Mouse (Mus musculus) intestine, embryonic 14.5 days (tissue): ENCODE measurements around the gene Lingo1. TPM values are rescaled to one million over a fixed set of nuclear protein-coding genes. Genes with fewer than 3 reads are reported as not detected.

Experiments used
- ATAC-seq: fragments of 200-750 bp; cut with Nextera tagmentation; replicated peaks from 2 replicates; pipeline ENCODE4 v1.8.0; 2017; ENCODE audit warnings: low read depth, moderate number of reproducible peaks, moderate TSS enrichment, moderate library complexity; ENCODE audit not compliant: low FRiP score, low TSS enrichment
- DNase-seq: peaks from one replicate; pipeline ENCODE4 v3.0.0-alpha.2; 2018; ENCODE audit warnings: low spot score
- H3K27ac ChIP-seq: fragments of 300-500 bp; sonication (generic); 2 replicates; pipeline ENCODE4 v1.5.1; 2014; ENCODE audit warnings: low read depth, mild to moderate bottlenecking, control low read depth
- H3K27me3 ChIP-seq: fragments of 300-500 bp; sonication (generic); replicated peaks from 2 replicates; pipeline ENCODE4 v1.6.1; 2014; ENCODE audit warnings: low read length, control low read depth; ENCODE audit not compliant: control insufficient read depth, insufficient read depth
- H3K36me3 ChIP-seq: fragments of 300-500 bp; sonication (generic); 2 replicates; pipeline ENCODE4 v1.6.1; 2014; ENCODE audit warnings: low read length, control low read depth; ENCODE audit not compliant: control insufficient read depth, insufficient read depth
- H3K4me1 ChIP-seq: fragments of 300-500 bp; sonication (generic); replicated peaks from 2 replicates; pipeline ENCODE4 v1.6.1; 2014; ENCODE audit warnings: low read length, control low read depth, mixed read lengths; ENCODE audit not compliant: control insufficient read depth, insufficient read depth
- H3K4me2 ChIP-seq: fragments of 300-500 bp; sonication (generic); 2 replicates; pipeline ENCODE4 v1.6.1; 2014; ENCODE audit warnings: low read length
- H3K4me3 ChIP-seq: fragments of 300-500 bp; sonication (generic); 2 replicates; pipeline ENCODE4 v1.5.1; 2014; ENCODE audit warnings: low read depth, low read length, control low read depth, mixed read lengths
- H3K9ac ChIP-seq: fragments of 300-500 bp; sonication (generic); 2 replicates; pipeline ENCODE4 v1.6.1; 2014; ENCODE audit warnings: mild to moderate bottlenecking, low read length
- H3K9me3 ChIP-seq: fragments of 300-500 bp; sonication (generic); 2 replicates; pipeline ENCODE4 v1.6.1; 2016; ENCODE audit warnings: low read length, control low read depth; ENCODE audit not compliant: control insufficient read depth
- WGBS: fragments of 180-500 bp; shearing (Covaris S2); extraction: QIAGEN DNeasy Blood & Tissue Kit; methylation state at CpG from one replicate; pipeline ENCODE4 v1.1.7; 2014; 5-methylcytosine and 5-hydroxymethylcytosine counted together
- polyA plus RNA-seq: library from polyadenylated mRNA; unstranded; fragments of >200 nt; fragmentation: Nextera tagmentation; extraction: Ambion mirVana; gene quantifications from 2 replicates; pipeline ENCODE4 v1.2.1, GENCODE M21; 2014

Gene Lingo1
- polyA plus RNA-seq, 1 experiment from 2014 or later, result 1.9 TPM

GRCm38 (mm10) chr9:56609486-56609885 lies 186.8 kb downstream of the Lingo1 start:
- ATAC-seq, result no peak

GRCm38 (mm10) chr9:56608691-56609351 lies 187.4 kb downstream of the Lingo1 start:
- Histone ChIP-seq H3K9ac (no peak overlapping the region), H3K27ac (no peak overlapping the region), H3K4me2 (no peak overlapping the region), H3K9me3 (no peaks in the 10 kb centered on the region), H3K27me3 (0 out of 2 replicates have a peak, but pooled peaks cover 3% of the 10 kb centered on the region), H3K36me3 (no peaks in the 10 kb centered on the region), H3K4me1 (peaks cover 9% of the 10 kb centered on the region; the same call in 1 of the 2 replicates), H3K4me3 (no peak overlapping the region)
- DNase-seq (no peak), ATAC-seq (no peak)
- 26% methylated on average over 11 of the region's 11 CpGs for WGBS

More at GRCm38 (mm10) chr9:56609486-56609885, 186.8 kb downstream of the Lingo1 start:
- 0 out of 2 replicates have a peak, but pooled peaks cover 3% of the 10 kb centered on the region for H3K27me3 ChIP-seq
- no peaks in the 10 kb centered on the region for H3K9me3 ChIP-seq
- H3K27ac ChIP-seq, result no peak overlapping the region
- H3K4me1 ChIP-seq, result peaks cover 9% of the 10 kb centered on the region; the same call in 1 of the 2 replicates
- WGBS, result 28% methylated on average over 5 of the region's 5 CpGs
- no peak overlapping the region for H3K4me2 ChIP-seq
- no peak for DNase-seq
- H3K9ac ChIP-seq, result no peak overlapping the region
- H3K4me3 ChIP-seq, result no peak overlapping the region
- H3K36me3 ChIP-seq, result no peaks in the 10 kb centered on the region

GRCm38 (mm10) chr9:56606082-56606740 lies 190.1 kb downstream of the Lingo1 start:
- WGBS, result 60% methylated on average over 16 of the region's 16 CpGs
- DNase-seq (no peak), ATAC-seq (no peak)
- Histone ChIP-seq H3K9ac (no peak overlapping the region), H3K36me3 (no peaks in the 10 kb centered on the region), H3K27ac (no peak overlapping the region), H3K4me1 (peaks cover 5% of the 10 kb centered on the region; the same call in 1 of the 2 replicates), H3K4me2 (no peak overlapping the region), H3K9me3 (no peaks in the 10 kb centered on the region), H3K4me3 (no peak overlapping the region), H3K27me3 (0 out of 2 replicates have a peak, but pooled peaks cover 3% of the 10 kb centered on the region)

- H3K27ac ChIP-seq, result no peak overlapping the region
- DNase-seq, result no peak
- ATAC-seq, result no peak
Measured at GRCm38 (mm10) chr9:56605443-56605806, 190.8 kb downstream of the Lingo1 start.

GRCm38 (mm10) chr9:56604797-56605442 lies 191.3 kb downstream of the Lingo1 start:
- 34% methylated on average over 12 of the region's 12 CpGs for whole genome bisulfite sequencing
- Histone ChIP-seq H3K4me2 (no peak overlapping the region), H3K27ac (no peak overlapping the region), H3K9me3 (no peaks in the 10 kb centered on the region), H3K4me1 (peaks cover 5% of the 10 kb centered on the region; the same call in 1 of the 2 replicates), H3K36me3 (no peaks in the 10 kb centered on the region), H3K9ac (no peak overlapping the region), H3K27me3 (0 out of 2 replicates have a peak, but pooled peaks cover 3% of the 10 kb centered on the region), H3K4me3 (no peak overlapping the region)
- no peak for ATAC-seq
- DNase-seq, result no peak

More at GRCm38 (mm10) chr9:56605443-56605806, 190.8 kb downstream of the Lingo1 start:
- Histone ChIP-seq H3K27me3 (0 out of 2 replicates have a peak, but pooled peaks cover 3% of the 10 kb centered on the region), H3K4me1 (peaks cover 5% of the 10 kb centered on the region; the same call in 1 of the 2 replicates), H3K9ac (no peak overlapping the region), H3K4me3 (no peak overlapping the region), H3K36me3 (no peaks in the 10 kb centered on the region), H3K9me3 (no peaks in the 10 kb centered on the region), H3K4me2 (no peak overlapping the region)

GRCm38 (mm10) chr9:56600655-56601054 lies 195.6 kb downstream of the Lingo1 start:
- Histone ChIP-seq H3K4me2 (no peak overlapping the region), H3K36me3 (no peaks in the 10 kb centered on the region), H3K9me3 (no peaks in the 10 kb centered on the region), H3K4me3 (no peak overlapping the region), H3K4me1 (0 out of 2 replicates have a peak, but pooled peaks cover 3% of the 10 kb centered on the region), H3K27ac (no peak overlapping the region), H3K9ac (no peak overlapping the region), H3K27me3 (no peaks in the 10 kb centered on the region)
- ATAC-seq, result no peak
- 57% methylated on average over 11 of the region's 11 CpGs for WGBS
- no peak for DNase-seq

- ATAC-seq (no peak), DNase-seq (no peak)
- no peaks in the 10 kb centered on the region for H3K4me1 ChIP-seq
- no peaks in the 10 kb centered on the region for H3K36me3 ChIP-seq
- no peak overlapping the region for H3K27ac ChIP-seq
- H3K9ac ChIP-seq, result no peak overlapping the region
- H3K4me2 ChIP-seq, result no peak overlapping the region
- H3K27me3 ChIP-seq, result no peaks in the 10 kb centered on the region
- H3K9me3 ChIP-seq, result no peaks in the 10 kb centered on the region
- no peak overlapping the region for H3K4me3 ChIP-seq
- WGBS, result 88% methylated on average over 7 of the region's 7 CpGs
Measured at GRCm38 (mm10) chr9:56592639-56593038, 203.6 kb downstream of the Lingo1 start.

GRCm38 (mm10) chr9:56591248-56591888 lies 204.9 kb downstream of the Lingo1 start:
- no peak for DNase-seq
- H3K4me3 ChIP-seq, result no peak overlapping the region
- no peaks in the 10 kb centered on the region for H3K36me3 ChIP-seq
- ATAC-seq, result no peak
- no peaks in the 10 kb centered on the region for H3K27me3 ChIP-seq
- no peaks in the 10 kb centered on the region for H3K4me1 ChIP-seq
- H3K9me3 ChIP-seq, result no peaks in the 10 kb centered on the region
- 74% methylated on average over 8 of the region's 8 CpGs for WGBS
- no peak overlapping the region for H3K4me2 ChIP-seq
- H3K27ac ChIP-seq, result no peak overlapping the region
- no peak overlapping the region for H3K9ac ChIP-seq
